Mouse (Mus musculus) heart, postnatal 25 days (tissue): ENCODE results near the gene Spata5. TPM values are rescaled to one million over a fixed set of nuclear protein-coding genes. Genes with fewer than 3 reads are reported as not detected.
"Not testable (repeated sequence)": the region's sequence is repeated elsewhere in the genome, so short reads cannot be mapped to it uniquely, and the experiment has no call there.

Experiments used
- DNase-seq: peaks from one replicate; pipeline ENCODE4 v3.0.0; 2022; ENCODE audit warnings: low spot score
- intact Hi-C: fragments of 180-260 bp; cut with DNase I; formaldehyde crosslinking; loops from one replicate; pipeline ENCODE4 v1.15.1; 2025
- total RNA-seq, 2 experiments: library from RNA; stranded (reverse); gene quantifications; 2 replicates each; pipeline ENCODE4 v1.2.3; 2021

Spata5 gene
- total RNA-seq, 2 experiments from 2014 or later: 11.9 to 13.7 TPM

- intact Hi-C loops: no loop called here
- no peak for DNase-seq
Observed at GRCm38 (mm10) chr3:37557741-37558479, 138.2 kb downstream of the Spata5 start.

GRCm38 (mm10) chr3:37559339-37559738 is 139.6 kb downstream of the Spata5 start:
- no peak for DNase-seq
- intact Hi-C loops: no loop called here

GRCm38 (mm10) chr3:37561466-37561865 is 141.8 kb downstream of the Spata5 start:
- intact Hi-C loops: no loop called here
- no peak for DNase-seq

GRCm38 (mm10) chr3:37566097-37566496 is 146.4 kb downstream of the Spata5 start:
- no peak for DNase-seq
- intact Hi-C loops: no loop called here

- intact Hi-C loops: no loop called here
Observed at GRCm38 (mm10) chr3:37567505-37567904, 147.8 kb downstream of the Spata5 start.

GRCm38 (mm10) chr3:37568780-37569179 is 149.1 kb downstream of the Spata5 start:
- intact Hi-C loops: no loop called here
- no peak for DNase-seq

More at GRCm38 (mm10) chr3:37567505-37567904, 147.8 kb downstream of the Spata5 start:
- no peak for DNase-seq

- intact Hi-C loops: no loop called here
Observed at GRCm38 (mm10) chr3:37569661-37570566, 150.2 kb downstream of the Spata5 start.

GRCm38 (mm10) chr3:37571633-37572032 is 151.9 kb downstream of the Spata5 start:
- DNase-seq: no peak
- intact Hi-C loops: no loop called here

More at GRCm38 (mm10) chr3:37569661-37570566, 150.2 kb downstream of the Spata5 start:
- no peak for DNase-seq

- no peak for DNase-seq
- intact Hi-C loops: no loop called here
Observed at GRCm38 (mm10) chr3:37572066-37572465, 152.4 kb downstream of the Spata5 start.

- intact Hi-C loops: no loop called here
- DNase-seq: no peak
Observed at GRCm38 (mm10) chr3:37576840-37577239, 157.1 kb downstream of the Spata5 start.

GRCm38 (mm10) chr3:37577706-37578105 is 158.0 kb downstream of the Spata5 start:
- DNase-seq: no peak
- intact Hi-C loops: no loop called here

GRCm38 (mm10) chr3:37584576-37584975 is 164.9 kb downstream of the Spata5 start:
- intact Hi-C loops: loop anchor here (5.0 kb wide), 1 partner anchor 67 kb away; no protein-coding TSS in a partner anchor

GRCm38 (mm10) chr3:37585967-37586730 is 166.5 kb downstream of the Spata5 start:
- intact Hi-C loops: loop anchor here (5.0 kb wide), 1 partner anchor 171 kb away; no protein-coding TSS in a partner anchor
- DNase-seq: no peak

More at GRCm38 (mm10) chr3:37584576-37584975, 164.9 kb downstream of the Spata5 start:
- no peak for DNase-seq

GRCm38 (mm10) chr3:37586731-37587578 is 167.3 kb downstream of the Spata5 start:
- intact Hi-C loops: loop anchor here (5.0 kb wide), 1 partner anchor 170 kb away; no protein-coding TSS in a partner anchor
- no peak for DNase-seq

- intact Hi-C loops: no loop called here
- DNase-seq: no peak
Observed at GRCm38 (mm10) chr3:37595721-37596120, 176.0 kb downstream of the Spata5 start.

GRCm38 (mm10) chr3:37596519-37596918 is 176.8 kb downstream of the Spata5 start:
- DNase-seq: no peak
- intact Hi-C loops: no loop called here

- intact Hi-C loops: no loop called here
- DNase-seq: no peak
Observed at GRCm38 (mm10) chr3:37597200-37597599, 177.5 kb downstream of the Spata5 start.

GRCm38 (mm10) chr3:37599641-37600040 is 179.9 kb downstream of the Spata5 start:
- intact Hi-C loops: loop anchor here (10.0 kb wide), 1 partner anchor 125 kb away; no protein-coding TSS in a partner anchor
- DNase-seq: not testable (repeated sequence)

- no peak for DNase-seq
- intact Hi-C loops: loop anchor here (10.0 kb wide), 1 partner anchor 128 kb away; no protein-coding TSS in a partner anchor
Observed at GRCm38 (mm10) chr3:37602356-37602755, 182.7 kb downstream of the Spata5 start.
